Mouse (Mus musculus) urinary bladder, adult 18-20 months (tissue): Measurements from ENCODE around the gene Sox9.

ENCODE experiments used
- DNase-seq, 2 experiments: peaks; one replicate each; pipeline ENCODE4 v3.0.0; 2022; ENCODE audit warnings: low spot score in 2 of 2, mixed read lengths in 2 of 2

Sox9 gene

GRCm38 (mm10) chr11:112798831-112799382 is 16.9 kb downstream of the Sox9 start:
- no peak for DNase-seq

- DNase-seq = no peak
Measured at GRCm38 (mm10) chr11:112801189-112801818, 19.3 kb downstream of the Sox9 start.

- no peak for DNase-seq
Measured at GRCm38 (mm10) chr11:112807838-112808506, 25.9 kb downstream of the Sox9 start.

GRCm38 (mm10) chr11:112810447-112811151 is 28.6 kb downstream of the Sox9 start:
- DNase-seq = no peak

GRCm38 (mm10) chr11:112811152-112811871 is 29.3 kb downstream of the Sox9 start:
- no peak for DNase-seq

GRCm38 (mm10) chr11:112817829-112818650 is 36.0 kb downstream of the Sox9 start:
- no peak for DNase-seq

- no peak for DNase-seq
Measured at GRCm38 (mm10) chr11:112818651-112819270, 36.7 kb downstream of the Sox9 start.

GRCm38 (mm10) chr11:112821536-112821935 is 39.5 kb downstream of the Sox9 start:
- DNase-seq = no peak

GRCm38 (mm10) chr11:112824146-112824545 is 42.1 kb downstream of the Sox9 start:
- DNase-seq = no peak

GRCm38 (mm10) chr11:112826193-112827043 is 44.4 kb downstream of the Sox9 start:
- DNase-seq = no peak

- DNase-seq = no peak
Measured at GRCm38 (mm10) chr11:112827044-112827347, 45.0 kb downstream of the Sox9 start.

- no peak for DNase-seq
Measured at GRCm38 (mm10) chr11:112828553-112829287, 46.7 kb downstream of the Sox9 start.

- no peak for DNase-seq
Measured at GRCm38 (mm10) chr11:112834245-112835005, 52.4 kb downstream of the Sox9 start.

GRCm38 (mm10) chr11:112835468-112836092 is 53.6 kb downstream of the Sox9 start:
- DNase-seq = no peak
